Mouse (Mus musculus) gastrocnemius, adult 18-20 months (tissue): ENCODE measurements at regions not wholly inside any gene's neighbourhood (a gene's known extent, or its start where the extent isn't known, plus 50 kb on each side); places are given as distances from the start of the nearest gene placed in this dataset. TPM values are rescaled to one million over a fixed set of nuclear protein-coding genes. Genes with fewer than 3 reads are reported as not detected.

Experiments
- DNase-seq: peaks from one replicate; pipeline ENCODE4 v3.0.0; 2021; ENCODE audit warnings: low spot score
- microRNA-seq: library from miRNA; unstranded; fragments of <30 nt; microRNA quantifications from one replicate; pipeline ENCODE4 v1.2.0, GENCODE M21; 2021

DNA sequence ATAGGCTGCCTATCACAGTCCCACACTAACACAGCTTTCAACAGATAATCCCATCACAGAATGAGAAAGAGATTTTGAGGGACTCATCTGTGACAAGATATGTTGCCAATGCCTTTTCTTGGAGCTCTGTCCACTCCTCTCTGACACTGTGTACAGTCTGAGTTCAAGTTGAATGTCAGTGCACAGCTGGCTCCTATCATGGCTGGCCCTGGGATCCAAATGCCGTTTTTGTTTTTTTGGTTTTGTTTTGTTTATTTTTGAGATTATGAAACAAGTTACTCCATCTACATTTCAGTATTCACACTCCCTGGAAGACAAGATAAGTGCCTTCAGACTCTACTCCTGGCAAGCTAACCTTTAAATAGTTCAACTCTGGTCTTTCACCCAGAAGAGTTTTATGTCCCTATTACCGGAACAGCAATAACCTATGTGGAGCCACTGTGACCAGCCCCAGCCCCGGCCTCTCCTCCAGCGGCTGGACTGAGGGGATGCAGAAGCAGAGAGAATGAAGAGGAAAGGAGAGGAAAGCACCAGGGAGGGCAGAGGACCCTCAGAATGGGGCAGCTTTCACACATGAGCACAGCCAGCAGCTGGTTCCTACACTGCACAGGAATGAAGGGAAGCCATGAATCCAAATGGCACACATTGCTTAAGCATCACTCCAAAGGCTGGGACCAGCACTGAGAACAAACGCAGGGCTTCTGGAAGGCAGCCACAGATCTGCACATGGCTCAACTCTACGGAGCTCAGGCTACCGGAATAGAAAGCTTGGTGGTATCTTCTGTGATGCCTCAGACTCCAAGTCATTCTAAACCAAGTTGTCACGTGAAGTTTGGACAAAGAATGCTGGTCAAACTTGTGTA lies 99.9 kb upstream of the Nsun2 start:
- DNase-seq = no peak

DNA sequence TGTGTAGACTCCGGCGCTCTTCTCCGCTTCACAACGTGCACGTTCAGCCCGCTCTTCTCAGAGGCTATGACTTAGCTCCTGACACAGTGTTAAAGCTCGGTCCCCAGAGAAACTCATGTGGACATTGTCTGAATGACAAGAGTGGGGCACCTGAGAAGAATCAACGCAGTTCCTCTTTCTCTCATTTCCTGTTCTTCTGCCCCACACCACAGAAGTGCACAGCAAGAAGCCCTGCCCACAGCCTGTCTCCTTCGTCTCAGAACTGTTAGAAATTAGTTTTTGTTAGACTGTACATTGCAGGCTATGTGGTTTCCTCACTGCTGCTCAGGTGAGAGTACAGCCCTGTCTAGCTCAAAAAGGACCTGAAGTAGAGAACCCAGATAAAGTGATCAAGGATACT lies 94.1 kb upstream of the Nsun2 start:
- no peak for DNase-seq

DNA sequence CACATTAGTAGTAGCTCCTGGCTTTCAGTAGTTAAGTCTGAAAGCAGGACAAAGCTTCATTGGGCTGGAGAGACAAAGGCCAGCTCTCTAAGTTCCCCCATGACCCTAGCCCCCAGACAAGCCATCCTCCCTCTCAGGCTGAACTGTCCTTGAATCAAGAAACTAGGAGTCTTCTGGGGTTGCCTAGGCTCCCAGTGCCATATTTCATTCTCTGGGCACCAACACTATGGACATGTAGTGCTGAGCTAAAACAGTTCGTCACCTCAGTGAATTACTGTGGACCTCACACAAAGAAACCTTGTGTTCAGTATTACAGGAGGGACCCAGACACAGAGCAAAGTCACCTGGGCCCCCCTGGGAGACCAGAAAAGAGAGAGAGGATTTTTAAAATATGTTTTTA lies 91.7 kb upstream of the Nsun2 start:
- DNase-seq = no peak

DNA sequence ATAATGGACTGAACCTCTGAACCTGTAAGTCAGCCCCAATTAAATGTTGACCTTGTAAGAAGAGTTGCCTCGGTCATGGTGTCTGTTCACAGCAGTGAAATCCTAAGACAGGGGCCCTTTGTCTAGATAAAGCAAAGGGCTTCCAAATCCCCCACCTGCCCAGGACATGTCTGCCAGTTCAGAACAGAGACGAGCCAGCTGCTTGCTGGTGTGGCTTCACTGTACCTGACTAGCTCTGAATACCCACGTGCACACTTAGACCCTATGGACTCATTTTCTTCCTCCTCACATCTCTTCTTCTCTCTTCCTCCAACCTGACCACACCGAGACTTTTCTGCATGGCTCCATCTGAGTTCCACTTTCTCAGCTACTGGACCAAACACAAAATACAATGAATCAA lies 87.9 kb upstream of the Nsun2 start:
- no peak for DNase-seq

Small RNA genes in the stretch of these regions (microRNA-seq; reads per million reads assigned to microRNA genes)
- gene Gm44375 = not detected
